Comparison of ENCODE assay signal across 8 mouse cellular contexts in the genomic region with DNA sequence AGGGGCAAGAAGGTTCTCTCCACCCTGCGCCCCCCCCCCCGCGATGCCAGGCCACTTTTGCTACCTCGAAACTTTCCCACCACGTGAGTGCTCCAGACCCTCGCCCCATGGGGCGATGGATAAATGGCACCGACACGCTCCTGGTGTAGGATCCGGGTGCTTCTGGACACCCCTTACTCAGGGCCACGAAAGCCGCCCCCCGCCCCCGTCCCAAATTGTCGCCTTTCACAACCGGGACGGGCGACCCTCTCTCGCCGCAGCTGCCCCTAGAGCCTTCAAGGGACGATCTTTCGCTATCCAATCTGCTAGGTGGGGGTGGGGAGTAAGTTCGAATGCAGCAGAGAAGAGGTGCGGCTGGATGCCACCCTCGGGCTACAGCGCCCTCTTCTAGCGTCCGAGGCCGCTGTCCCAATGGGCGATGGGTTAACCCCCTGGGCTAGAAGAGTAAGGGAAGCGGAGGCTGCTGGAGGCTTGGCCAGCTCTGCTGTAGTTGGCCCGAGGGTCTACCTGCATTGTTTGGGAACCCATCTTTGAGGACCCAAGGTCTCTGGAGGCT. TPM values are rescaled to one million over a fixed set of nuclear protein-coding genes. Genes with fewer than 3 reads are reported as not detected.
DNase-seq lines count a peak whose midpoint lies in the region; TF ChIP-seq lines count a peak whose summit lies in the region.

No protein-coding gene starts in this region.

- no peak for DNase-seq in layer of hippocampus, adult 2 months (ENCODE audit: low spot score in 2 of 2)
- no peak for DNase-seq in layer of hippocampus, postnatal 25 days (ENCODE audit: extremely low spot score in 1 of 2, low spot score in 1 of 2)
- DNase-seq in forebrain, embryonic 10.5 days (ENCODE audit: extremely low spot score, low spot score), result no peak
- peak; percentile 11 for DNase-seq in kidney, postnatal 14 days
- DNase-seq in neural tube, embryonic 10.5 days (ENCODE audit: extremely low spot score, low spot score), result peak; percentile 44
- no peak for DNase-seq in spleen, adult 12 weeks (ENCODE audit: low spot score)
- DNase-seq in urinary bladder, adult 2 months (ENCODE audit: low spot score), result no peak
- DNase-seq in left cerebral cortex, adult 8-10 months (ENCODE audit: low spot score in 2 of 2), result no peak

- peak; percentile 43 for TF ChIP-seq CTCF in layer of hippocampus, adult 2 months (conservative IDR thresholded peaks at IDR 0.05)

- H3K9me3 ChIP-seq in forebrain, embryonic 10.5 days, result no peaks in the 10 kb centered on the region

- peak overlapping the region; percentile 69 for H3K4me3 ChIP-seq in layer of hippocampus, adult 2 months
- peak overlapping the region; percentile 66 for H3K4me3 ChIP-seq in forebrain, embryonic 10.5 days

- H3K4me1 ChIP-seq in forebrain, embryonic 10.5 days, result peaks cover 51% of the 10 kb centered on the region

- peaks cover 90% of the 10 kb centered on the region for H3K27me3 ChIP-seq in forebrain, embryonic 10.5 days (ENCODE audit: poor library complexity, severe bottlenecking)

- WGBS in forebrain, embryonic 10.5 days, result under 1% methylated on average over 31 of the region's 32 CpGs

- peak overlapping the region; percentile 84; the same call in 1 of the 2 replicates for H3K27ac ChIP-seq in layer of hippocampus, adult 2 months
- no peak overlapping the region for H3K27ac ChIP-seq in forebrain, embryonic 10.5 days

- H3K36me3 ChIP-seq in forebrain, embryonic 10.5 days (replicated peaks), result no peaks in the 10 kb centered on the region

RNA-seq across cellular contexts. Expression of gene Inhbb, which starts 0.5 kb away (rescaled TPM):
- total RNA-seq in layer of hippocampus, adult 2 months (2021), result 1 to 10 TPM; 5.9 to 7.8 TPM
- 1 to 10 TPM; 8.6 to 8.7 TPM for total RNA-seq in layer of hippocampus, postnatal 25 days (2021)
- 0.05 and 0.09 TPM in 2 replicates for polyA plus RNA-seq in forebrain, embryonic 10.5 days (2016; fragmentation: Nextera tagmentation; extraction: Ambion mirVana)
- polyA plus RNA-seq in urinary bladder, adult 2 months (2012; rRNA removed), result 4.3 and 5.1 TPM in 2 replicates
- total RNA-seq in left cerebral cortex, adult 8-10 months (2022), result 1 to 10 TPM; 3.6 to 4.2 (median 3.8) TPM

Comparison
In these comparisons a context has a peak if more than half of its experiments do, and no peak if none do; other contexts are left out.
1. DNase-seq: peak in kidney, postnatal 14 days (single experiment) and neural tube, embryonic 10.5 days (single experiment); none in layer of hippocampus, adult 2 months (0 of 2), layer of hippocampus, postnatal 25 days (0 of 2), forebrain, embryonic 10.5 days (single experiment), spleen, adult 12 weeks (single experiment), urinary bladder, adult 2 months (single experiment) and left cerebral cortex, adult 8-10 months (0 of 2).